Mouse (Mus musculus) heart, embryonic 10.5 days (tissue): ENCODE measurements around the gene Antxrl. TPM values are rescaled to one million over a fixed set of nuclear protein-coding genes. Genes with fewer than 3 reads are reported as not detected.
A peak's percentile ranks its signal among the peaks of the same experiment; 100 is the strongest.

Experiments used
- DNase-seq: peaks from one replicate; pipeline ENCODE4 v3.0.0-alpha.2; 2017; ENCODE audit warnings: low spot score
- H3K27ac ChIP-seq: fragments of 300-500 bp; sonication (generic); 2 replicates; pipeline ENCODE4 v1.5.1; 2016; ENCODE audit warnings: mild to moderate bottlenecking
- H3K27me3 ChIP-seq: fragments of 300-500 bp; sonication (generic); 2 replicates; pipeline ENCODE4 v1.6.1; 2016; ENCODE audit warnings: mild to moderate bottlenecking; ENCODE audit not compliant: poor library complexity, insufficient read depth, severe bottlenecking
- H3K36me3 ChIP-seq: fragments of 300-500 bp; sonication (generic); 2 replicates; pipeline ENCODE4 v1.6.1; 2016; ENCODE audit warnings: mild to moderate bottlenecking, moderate library complexity
- H3K4me1 ChIP-seq: fragments of 300-500 bp; sonication (generic); 2 replicates; pipeline ENCODE4 v1.6.1; 2016; ENCODE audit warnings: mild to moderate bottlenecking
- H3K4me3 ChIP-seq: fragments of 300-500 bp; sonication (generic); 2 replicates; pipeline ENCODE4 v1.5.1; 2016; ENCODE audit warnings: mild to moderate bottlenecking, moderate library complexity
- H3K9me3 ChIP-seq: fragments of 300-500 bp; sonication (generic); 2 replicates; pipeline ENCODE4 v1.6.1; 2016; ENCODE audit warnings: mild to moderate bottlenecking, moderate library complexity
- WGBS: fragments of 180-500 bp; shearing (Covaris S2); methylation state at CpG from one replicate; pipeline ENCODE4 v1.1.7; 2016; 5-methylcytosine and 5-hydroxymethylcytosine counted together
- polyA plus RNA-seq: library from polyadenylated mRNA; unstranded; fragments of >200 nt; fragmentation: Nextera tagmentation; extraction: Ambion mirVana; gene quantifications from 2 replicates; pipeline ENCODE4 v1.2.1, GENCODE M21; 2016

The Antxrl gene
- not detected in 2 replicates for polyA plus RNA-seq

- Histone ChIP-seq H3K4me3 (no peak within 1 kb of the TSS), H3K4me1 (no peaks in the 10 kb centered on the region), H3K9me3 (no peaks in the 10 kb centered on the region), H3K27ac (no peak within 1 kb of the TSS), H3K36me3 (no peaks in the 10 kb centered on the region), H3K27me3 (no peaks in the 10 kb centered on the region)
- WGBS: 86% methylated on average over 6 of the region's 6 CpGs
- DNase-seq: no peak
Measured at GRCm38 (mm10) chr14:34052516-34052915, at the start of gene Antxrl. Gene Antxrl, plus strand, starts transcription at chr14:34052707.

- no peak within 1 kb of the TSS for H3K27ac ChIP-seq
- DNase-seq: no peak
Measured at GRCm38 (mm10) chr14:34015063-34015462, 37.4 kb upstream of the Antxrl start, which contains the start of gene Gm30083. Gene Gm30083, minus strand, starts transcription at chr14:34015182.

GRCm38 (mm10) chr14:34016381-34016780 lies 36.1 kb upstream of the Antxrl start, which contains the start of gene Gm5460:
Gene Gm5460, plus strand, starts transcription at chr14:34016758.
- Histone ChIP-seq H3K27me3 (no peaks in the 10 kb centered on the region), H3K4me3 (no peak within 1 kb of the TSS), H3K4me1 (no peaks in the 10 kb centered on the region), H3K9me3 (no peaks in the 10 kb centered on the region), H3K27ac (no peak within 1 kb of the TSS), H3K36me3 (no peaks in the 10 kb centered on the region)
- WGBS: 84% methylated on average over 4 of the region's 4 CpGs
- peak; percentile 63 for DNase-seq

More at GRCm38 (mm10) chr14:34015063-34015462, 37.4 kb upstream of the Antxrl start, which contains the start of gene Gm30083:
- WGBS: 78% methylated on average over 3 of the region's 3 CpGs
- Histone ChIP-seq H3K9me3 (no peaks in the 10 kb centered on the region), H3K36me3 (no peaks in the 10 kb centered on the region), H3K4me3 (no peak within 1 kb of the TSS), H3K4me1 (no peaks in the 10 kb centered on the region), H3K27me3 (no peaks in the 10 kb centered on the region)

GRCm38 (mm10) chr14:34016938-34017337 lies 35.6 kb upstream of the Antxrl start:
- DNase-seq: peak; percentile 53
- Histone ChIP-seq H3K4me1 (no peaks in the 10 kb centered on the region), H3K27me3 (no peaks in the 10 kb centered on the region), H3K27ac (no peak overlapping the region), H3K36me3 (no peaks in the 10 kb centered on the region), H3K9me3 (no peaks in the 10 kb centered on the region), H3K4me3 (no peak overlapping the region)
- WGBS: 79% methylated on average over 2 of the region's 2 CpGs

GRCm38 (mm10) chr14:34026710-34027109 lies 25.8 kb upstream of the Antxrl start:
- H3K4me1 ChIP-seq: peaks cover 7% of the 10 kb centered on the region; the same call in 1 of the 2 replicates
- WGBS: 17% methylated on average over 2 of the region's 2 CpGs
- no peak overlapping the region for H3K4me3 ChIP-seq
- DNase-seq: peak; percentile 69
- no peaks in the 10 kb centered on the region for H3K27me3 ChIP-seq
- H3K36me3 ChIP-seq: no peaks in the 10 kb centered on the region
- no peak overlapping the region for H3K27ac ChIP-seq
- H3K9me3 ChIP-seq: no peaks in the 10 kb centered on the region

- WGBS: 79% methylated on average over 8 of the region's 8 CpGs
- Histone ChIP-seq H3K4me3 (no peak overlapping the region), H3K4me1 (no peaks in the 10 kb centered on the region), H3K27ac (no peak overlapping the region), H3K36me3 (no peaks in the 10 kb centered on the region), H3K27me3 (no peaks in the 10 kb centered on the region), H3K9me3 (no peaks in the 10 kb centered on the region)
- peak; percentile 71 for DNase-seq
Measured at GRCm38 (mm10) chr14:34033841-34034610, 18.5 kb upstream of the Antxrl start.

GRCm38 (mm10) chr14:34041241-34041640 lies 11.3 kb upstream of the Antxrl start:
- Histone ChIP-seq H3K36me3 (no peaks in the 10 kb centered on the region), H3K4me1 (no peaks in the 10 kb centered on the region), H3K4me3 (no peak overlapping the region), H3K9me3 (no peaks in the 10 kb centered on the region), H3K27ac (no peak overlapping the region), H3K27me3 (no peaks in the 10 kb centered on the region)
- no peak for DNase-seq
- WGBS: 78% methylated on average over 4 of the region's 4 CpGs

- Histone ChIP-seq H3K36me3 (no peaks in the 10 kb centered on the region), H3K4me1 (no peaks in the 10 kb centered on the region), H3K27me3 (no peaks in the 10 kb centered on the region), H3K4me3 (no peak overlapping the region), H3K27ac (no peak overlapping the region), H3K9me3 (no peaks in the 10 kb centered on the region)
- 43% methylated on average over 3 of the region's 3 CpGs for WGBS
- no peak for DNase-seq
Measured at GRCm38 (mm10) chr14:34043341-34043740, 9.2 kb upstream of the Antxrl start.

GRCm38 (mm10) chr14:34050101-34050779 lies 2.3 kb upstream of the Antxrl start:
- Histone ChIP-seq H3K4me1 (no peaks in the 10 kb centered on the region), H3K9me3 (no peaks in the 10 kb centered on the region), H3K27me3 (no peaks in the 10 kb centered on the region), H3K4me3 (no peak overlapping the region), H3K27ac (no peak overlapping the region), H3K36me3 (no peaks in the 10 kb centered on the region)
- WGBS: 71% methylated on average over 5 of the region's 5 CpGs
- no peak for DNase-seq

- no peaks in the 10 kb centered on the region for H3K9me3 ChIP-seq
- H3K4me3 ChIP-seq: no peak overlapping the region
- H3K27ac ChIP-seq: no peak overlapping the region
- DNase-seq: no peak
- 47% methylated on average over 6 of the region's 6 CpGs for WGBS
- peaks cover 10% of the 10 kb centered on the region; the same call in 1 of the 2 replicates for H3K27me3 ChIP-seq
- no peaks in the 10 kb centered on the region for H3K36me3 ChIP-seq
- H3K4me1 ChIP-seq: peaks cover 10% of the 10 kb centered on the region
Measured at GRCm38 (mm10) chr14:34071665-34072064, 19.2 kb downstream of the Antxrl start.

- DNase-seq: no peak
- Histone ChIP-seq H3K9me3 (no peaks in the 10 kb centered on the region), H3K27me3 (0 out of 2 replicates have a peak, but pooled peaks cover 6% of the 10 kb centered on the region), H3K27ac (no peak overlapping the region), H3K36me3 (no peaks in the 10 kb centered on the region), H3K4me3 (no peak overlapping the region), H3K4me1 (peaks cover 13% of the 10 kb centered on the region)
- WGBS: 41% methylated on average over 4 of the region's 4 CpGs
Measured at GRCm38 (mm10) chr14:34075346-34075745, 22.8 kb downstream of the Antxrl start.

GRCm38 (mm10) chr14:34077222-34077621 lies 24.7 kb downstream of the Antxrl start:
- Histone ChIP-seq H3K4me1 (0 out of 2 replicates have a peak, but pooled peaks cover 3% of the 10 kb centered on the region), H3K27me3 (0 out of 2 replicates have a peak, but pooled peaks cover 14% of the 10 kb centered on the region), H3K27ac (no peak overlapping the region), H3K4me3 (no peak overlapping the region), H3K9me3 (no peaks in the 10 kb centered on the region), H3K36me3 (no peaks in the 10 kb centered on the region)
- DNase-seq: no peak
- WGBS: 69% methylated on average over 5 of the region's 5 CpGs

GRCm38 (mm10) chr14:34078293-34078692 lies 25.8 kb downstream of the Antxrl start:
- Histone ChIP-seq H3K9me3 (no peaks in the 10 kb centered on the region), H3K4me1 (0 out of 2 replicates have a peak, but pooled peaks cover 3% of the 10 kb centered on the region), H3K36me3 (no peaks in the 10 kb centered on the region), H3K27me3 (peaks cover 23% of the 10 kb centered on the region; the same call in 1 of the 2 replicates), H3K4me3 (no peak overlapping the region), H3K27ac (no peak overlapping the region)
- DNase-seq: no peak
- WGBS: 66% methylated on average over 4 of the region's 4 CpGs
